Mouse (Mus musculus) common myeloid progenitor, adult 5-6 weeks (primary cell): ENCODE data around the gene Fbxo46. TPM values are rescaled to one million over a fixed set of nuclear protein-coding genes. Genes with fewer than 3 reads are reported as not detected.
A peak's percentile ranks its signal among the peaks of the same experiment; 100 is the strongest.

Experiments used
- ATAC-seq: replicated peaks from 2 replicates; pipeline ENCODE4 v1.8.0; 2016; ENCODE audit warnings: low read depth, mild to moderate bottlenecking, moderate TSS enrichment, inconsistent platforms; ENCODE audit not compliant: poor library complexity, severe bottlenecking
- total RNA-seq: library from RNA; stranded (forward); fragments of 200-1000, 187-1606 nt; gene quantifications from 2 replicates; pipeline ENCODE4 v1.2.3, GENCODE M21; 2017

The Fbxo46 gene
- total RNA-seq, 1 experiment from 2014 or later = 6.6 TPM

- ATAC-seq = no peak
Measured at GRCm38 (mm10) chr7:19163752-19164151, 44.1 kb downstream of the Fbxo46 start.

DNA sequence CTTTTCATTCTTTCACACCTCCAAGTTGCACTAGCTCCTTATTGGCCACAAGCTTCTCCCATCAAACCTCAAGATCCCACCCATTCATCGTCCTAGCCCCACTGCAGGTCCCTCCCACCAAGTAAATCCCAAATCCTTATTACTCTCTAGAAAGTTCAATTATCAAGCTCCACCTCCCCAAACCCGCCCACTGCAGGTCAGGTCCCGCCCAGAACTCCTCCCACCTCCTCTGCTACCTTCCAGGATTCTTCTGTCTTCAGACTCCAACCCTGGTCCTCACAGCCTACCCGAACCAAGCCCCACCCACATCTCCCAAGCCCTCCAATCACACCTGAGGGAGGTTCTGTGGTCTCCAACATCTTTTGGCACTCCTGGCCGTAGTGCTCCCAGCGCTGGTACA lies 44.5 kb downstream of the Fbxo46 start:
- ATAC-seq = peak; percentile 35; the same call in 1 of the 2 replicates

- ATAC-seq = peak; percentile 49
Measured at GRCm38 (mm10) chr7:19164978-19165377, 45.3 kb downstream of the Fbxo46 start.

DNA sequence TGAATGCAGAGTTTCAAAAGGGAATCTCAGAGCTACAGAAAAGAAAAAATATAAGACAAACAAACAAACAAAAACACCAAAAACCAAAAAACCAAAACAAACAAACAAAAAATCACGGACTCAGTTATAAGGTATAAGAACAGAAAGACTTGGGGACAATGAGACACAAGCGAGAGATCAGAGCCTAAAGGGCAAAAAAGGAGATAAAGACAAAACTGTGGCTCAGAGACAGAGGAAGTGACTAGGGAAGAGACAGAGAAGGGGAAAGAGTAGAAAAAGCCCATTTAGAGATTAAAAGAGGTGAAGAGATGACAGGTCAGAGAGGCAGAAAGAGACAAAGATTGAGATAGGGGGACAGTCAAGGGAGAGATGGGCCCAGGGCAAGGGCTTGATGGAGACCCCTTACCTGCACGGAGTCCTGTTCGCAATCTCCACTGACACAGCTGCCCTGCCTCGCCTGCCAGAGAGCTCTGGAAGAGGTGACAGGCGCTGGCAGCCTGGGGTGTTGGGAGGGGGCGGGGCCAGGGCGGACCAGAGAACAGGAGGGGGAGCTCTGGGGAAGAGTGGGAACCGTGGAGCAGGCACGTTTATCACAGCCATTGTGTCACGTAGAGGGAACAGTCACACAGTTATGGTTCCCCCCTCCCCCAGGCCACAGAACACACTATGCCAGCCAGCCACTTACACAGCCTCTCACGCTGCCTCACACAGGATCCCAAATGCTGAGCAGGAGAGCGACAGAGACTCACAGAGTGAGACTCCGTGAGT lies 46.2 kb downstream of the Fbxo46 start, which contains the start of gene Gipr:
Gene Gipr, minus strand, starts transcription at position 472 of the 768 bp plus-strand sequence.
- ATAC-seq = peak; percentile 44

DNA sequence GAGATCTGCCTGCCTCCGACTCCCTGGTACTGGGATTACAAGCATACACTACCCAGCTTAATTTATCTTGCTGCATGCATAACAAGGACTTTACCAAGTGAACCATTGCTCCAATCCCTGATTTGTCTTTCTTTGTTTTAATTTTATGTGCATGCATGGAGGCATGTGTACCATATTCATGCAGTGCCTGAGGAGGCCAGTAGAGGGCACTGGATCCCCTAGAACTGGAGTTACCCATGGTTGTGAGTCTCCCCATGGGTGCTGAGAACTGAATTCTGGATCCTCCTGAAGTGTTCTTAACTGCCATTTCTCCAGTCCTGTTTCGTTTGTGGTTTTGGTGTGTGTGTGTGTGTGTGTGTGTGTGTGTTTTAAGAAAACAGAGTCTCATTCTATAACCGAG lies 47.3 kb downstream of the Fbxo46 start:
- no peak for ATAC-seq

GRCm38 (mm10) chr7:19169506-19169905 lies 49.8 kb downstream of the Fbxo46 start:
- no peak for ATAC-seq

- no peak for ATAC-seq
Measured at GRCm38 (mm10) chr7:19170142-19170541, 50.5 kb downstream of the Fbxo46 start.

DNA sequence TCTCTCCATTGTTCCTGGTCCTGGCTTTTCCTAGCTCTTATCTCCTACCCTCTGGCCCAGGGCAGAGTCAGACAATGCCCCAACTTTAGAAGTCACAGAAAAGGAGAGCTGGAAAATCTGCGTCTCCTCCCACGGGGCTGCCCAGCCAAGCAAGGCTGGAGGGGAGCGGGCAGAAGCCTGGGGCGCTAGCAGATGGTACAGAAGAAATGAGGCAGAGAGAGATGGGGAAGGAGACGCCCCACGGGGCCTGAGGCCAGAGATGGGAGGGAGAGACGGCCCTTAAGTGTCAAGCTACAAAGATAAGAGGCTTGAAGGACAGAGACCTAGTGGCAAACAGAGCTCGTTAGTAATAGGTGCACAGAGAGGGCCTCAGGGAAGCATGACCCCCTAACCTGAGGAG lies 52.2 kb downstream of the Fbxo46 start:
- ATAC-seq = no peak

DNA sequence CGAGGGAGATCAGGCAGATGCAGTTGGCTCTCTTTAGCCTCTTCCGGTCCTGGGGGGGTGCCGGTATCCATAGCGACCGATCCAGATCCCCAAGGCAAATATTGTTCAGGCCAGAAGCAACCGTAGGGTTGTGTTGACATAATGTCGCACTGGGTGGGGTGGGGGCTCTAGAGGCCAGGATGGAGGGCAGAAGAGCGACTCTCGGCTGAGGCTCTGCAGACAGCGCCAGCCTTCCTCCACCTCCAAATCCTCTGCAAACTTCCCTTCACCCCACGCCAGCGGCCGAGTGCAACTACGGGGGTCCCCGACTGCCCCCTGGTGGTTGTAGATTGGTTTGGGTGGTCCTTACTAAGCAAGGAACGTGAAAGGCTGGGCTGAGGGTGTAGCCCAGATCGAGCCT lies 53.2 kb downstream of the Fbxo46 start:
- ATAC-seq = peak; percentile 88

GRCm38 (mm10) chr7:19175708-19176515 lies 56.3 kb downstream of the Fbxo46 start, which contains the start of gene Eml2:
Gene Eml2, plus strand, starts transcription at chr7:19176421.
- peak; percentile 24 for ATAC-seq

DNA sequence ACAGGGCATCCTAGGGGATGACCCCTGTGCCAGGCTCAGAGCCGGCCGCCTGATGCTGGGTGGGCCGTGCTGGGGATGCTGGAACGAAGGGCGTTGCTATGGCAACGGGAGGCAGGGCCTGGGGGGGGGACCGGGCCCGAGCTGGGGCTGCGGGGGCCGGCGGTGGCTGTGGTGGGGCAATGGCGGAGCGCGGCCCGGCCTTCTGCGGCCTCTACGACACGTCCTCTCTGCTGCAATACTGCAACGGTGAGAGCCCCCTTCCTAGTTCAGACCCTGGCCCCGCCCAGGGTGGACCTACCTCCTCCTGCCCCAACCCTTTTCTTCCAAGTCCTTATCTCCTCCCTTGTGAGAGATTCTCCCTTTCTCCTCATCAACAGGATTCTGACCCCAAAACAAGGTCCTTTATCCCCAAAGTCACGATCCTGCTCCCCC lies 56.9 kb downstream of the Fbxo46 start:
- no peak for ATAC-seq

- no peak for ATAC-seq
Measured at GRCm38 (mm10) chr7:19177216-19177615, 57.6 kb downstream of the Fbxo46 start.

GRCm38 (mm10) chr7:19178035-19178434 lies 58.4 kb downstream of the Fbxo46 start:
- no peak for ATAC-seq

- ATAC-seq = peak; percentile 55
Measured at GRCm38 (mm10) chr7:19178443-19179092, 58.9 kb downstream of the Fbxo46 start.

- ATAC-seq = peak; percentile 36; the same call in 1 of the 2 replicates
Measured at GRCm38 (mm10) chr7:19179173-19179572, 59.5 kb downstream of the Fbxo46 start.

- ATAC-seq = no peak
Measured at GRCm38 (mm10) chr7:19179936-19180335, 60.3 kb downstream of the Fbxo46 start.

DNA sequence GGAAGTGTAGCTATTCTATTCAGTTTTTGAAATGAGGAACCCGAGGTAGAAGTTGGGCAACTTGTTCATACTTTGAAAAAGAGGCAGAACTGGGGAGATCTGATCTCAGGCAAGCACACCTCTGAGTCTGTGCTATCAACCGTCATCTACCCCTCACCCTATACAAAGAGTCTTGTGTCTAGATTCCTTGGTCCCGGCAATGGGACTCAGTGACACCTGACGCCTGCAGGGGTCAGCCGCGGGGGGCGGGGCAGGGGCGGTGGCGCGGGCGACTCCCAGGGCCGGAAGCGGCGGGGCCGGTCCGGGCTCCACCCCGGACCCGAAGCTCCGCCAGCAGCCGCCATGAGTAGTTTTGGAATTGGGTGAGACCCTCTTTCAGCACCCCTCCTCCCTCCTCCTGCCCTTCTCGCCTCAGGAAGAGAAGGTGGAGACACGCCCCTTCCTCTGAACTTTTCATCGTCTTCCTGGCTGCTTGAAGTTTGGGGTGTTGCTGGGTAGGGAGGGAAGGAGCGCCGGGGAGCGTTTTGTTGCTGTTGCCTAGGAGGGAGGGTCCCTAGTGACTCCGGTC lies 61.3 kb downstream of the Fbxo46 start:
- ATAC-seq = peak; percentile 36

GRCm38 (mm10) chr7:19184250-19184649 lies 64.6 kb downstream of the Fbxo46 start:
- no peak for ATAC-seq

DNA sequence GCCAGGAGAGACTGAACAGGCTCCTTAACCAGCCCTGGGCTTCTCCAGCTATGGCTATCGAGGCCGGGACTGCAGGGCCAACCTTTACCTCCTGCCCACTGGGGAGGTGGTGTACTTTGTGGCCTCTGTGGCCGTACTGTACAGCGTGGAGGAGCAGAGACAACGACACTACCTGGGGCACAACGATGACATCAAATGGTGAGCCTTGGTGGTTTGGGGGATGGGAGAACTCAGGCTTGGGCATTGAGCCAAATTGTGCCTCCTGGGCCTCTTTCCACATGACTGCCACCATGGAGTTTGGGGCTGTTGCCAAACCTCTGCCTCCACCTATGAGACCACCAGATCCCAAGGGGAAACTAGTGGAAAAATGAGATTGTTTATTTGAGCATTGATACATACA lies 65.1 kb downstream of the Fbxo46 start:
- no peak for ATAC-seq
